Mouse (Mus musculus): ENCODE results near the gene Ank2. TPM values are rescaled to one million over a fixed set of nuclear protein-coding genes. Genes with fewer than 3 reads are reported as not detected.

Gene Ank2
- total RNA-seq, 2 experiments from 2014 or later: 730 to 767 TPM

DNA sequence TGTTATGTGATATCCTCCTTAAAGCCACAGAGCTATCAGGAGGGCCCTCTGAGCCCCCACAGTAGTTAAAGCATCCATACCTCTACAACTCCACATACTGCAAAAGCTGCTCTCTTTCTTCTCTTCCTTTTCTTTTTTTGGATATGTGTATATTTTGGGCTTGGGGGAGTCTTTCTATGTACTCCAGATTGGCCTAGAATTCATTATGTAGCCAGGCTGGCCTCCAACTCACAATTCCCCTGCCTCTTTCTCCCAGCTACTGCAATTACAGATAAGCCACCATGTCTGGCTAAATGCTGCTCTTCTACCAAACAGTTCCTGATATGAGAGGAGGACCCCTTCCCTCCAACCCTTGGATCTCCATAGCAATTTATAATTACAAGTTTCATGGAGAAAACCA is 250.5 kb downstream of the Ank2 start:
- H3K27ac ChIP-seq: no peak overlapping the region
- H3K4me3 ChIP-seq: no peak overlapping the region
- TF ChIP-seq CTCF (conservative IDR thresholded peaks at IDR 0.05): no peak
- DNase-seq (ENCODE audit: low spot score in 2 of 2): no peak

DNA sequence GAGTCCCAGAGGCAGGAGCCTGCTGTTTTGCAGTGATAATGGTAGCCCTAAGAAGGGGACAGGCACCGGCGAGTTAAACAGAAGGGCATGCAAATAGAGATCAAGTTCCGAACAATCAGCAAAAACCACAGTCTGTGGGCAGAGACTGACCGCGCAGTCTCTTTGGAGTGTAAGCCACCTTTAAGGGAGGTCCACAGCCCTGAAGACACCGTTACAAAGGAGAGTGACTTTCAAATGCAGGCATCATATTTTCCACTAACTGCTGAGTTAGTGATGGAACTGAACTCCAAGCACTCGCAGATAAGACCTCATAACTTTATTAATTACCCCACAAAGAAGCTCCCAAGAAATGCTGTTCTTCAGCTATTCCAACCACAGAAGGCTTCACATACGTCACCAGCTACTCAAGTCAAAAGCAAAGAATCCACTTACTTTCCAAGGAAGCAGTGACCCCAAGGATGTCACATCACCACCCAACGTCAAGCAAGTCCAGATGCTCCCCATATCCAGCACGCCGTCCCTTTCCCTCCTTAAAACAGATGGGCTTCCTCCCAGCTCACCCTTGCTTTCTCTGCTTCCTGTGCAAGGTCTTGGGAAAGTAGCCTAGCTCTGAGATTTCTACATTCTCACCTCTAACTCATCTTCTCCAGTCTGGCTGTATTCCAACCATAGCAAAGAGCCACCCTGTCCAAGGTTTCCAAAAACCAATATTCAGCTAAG is 252.0 kb downstream of the Ank2 start:
- no peak for DNase-seq (ENCODE audit: low spot score in 2 of 2)
- TF ChIP-seq CTCF (conservative IDR thresholded peaks at IDR 0.05): no peak
- H3K27ac ChIP-seq: no peak overlapping the region

DNA sequence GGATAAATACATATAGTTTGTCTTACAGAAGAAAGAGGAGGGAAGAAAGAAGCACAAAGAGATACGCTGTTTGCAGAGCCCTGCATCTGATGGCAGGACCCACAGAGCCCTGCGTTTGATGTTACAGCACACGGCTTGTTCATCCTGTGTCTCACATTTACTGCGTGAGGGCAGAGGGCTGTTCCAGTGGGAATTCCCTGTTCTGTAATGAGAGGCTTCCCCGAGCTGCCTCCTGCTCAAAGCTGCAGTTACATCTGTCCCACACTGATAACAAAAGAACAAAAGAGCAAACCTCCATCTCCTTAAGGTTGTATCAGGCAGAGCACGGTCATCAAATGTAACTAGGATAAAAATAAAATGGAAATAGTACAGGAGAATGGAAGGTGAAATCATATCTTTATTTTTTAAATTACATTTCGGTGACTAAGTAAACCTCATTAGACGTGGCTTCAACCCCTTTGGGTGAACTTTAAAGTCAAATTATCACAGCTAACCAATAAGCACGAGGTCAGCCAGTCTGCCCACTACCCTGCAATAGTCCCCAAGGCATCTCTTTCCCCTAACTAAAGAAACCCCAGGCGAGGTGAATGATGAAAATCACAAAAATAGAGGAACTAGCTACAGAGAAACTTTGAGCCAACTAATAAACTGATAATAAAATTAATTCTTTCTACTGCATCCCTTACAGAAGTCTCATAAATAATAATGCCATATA is 255.1 kb downstream of the Ank2 start:
- Histone ChIP-seq H3K27ac (no peak overlapping the region), H3K4me3 (no peak overlapping the region)
- TF ChIP-seq CTCF (conservative IDR thresholded peaks at IDR 0.05): no peak
- no peak for DNase-seq (ENCODE audit: low spot score in 2 of 2)

More for the DNA sequence above, 252.0 kb downstream of the Ank2 start:
- no peak overlapping the region for H3K4me3 ChIP-seq

DNA sequence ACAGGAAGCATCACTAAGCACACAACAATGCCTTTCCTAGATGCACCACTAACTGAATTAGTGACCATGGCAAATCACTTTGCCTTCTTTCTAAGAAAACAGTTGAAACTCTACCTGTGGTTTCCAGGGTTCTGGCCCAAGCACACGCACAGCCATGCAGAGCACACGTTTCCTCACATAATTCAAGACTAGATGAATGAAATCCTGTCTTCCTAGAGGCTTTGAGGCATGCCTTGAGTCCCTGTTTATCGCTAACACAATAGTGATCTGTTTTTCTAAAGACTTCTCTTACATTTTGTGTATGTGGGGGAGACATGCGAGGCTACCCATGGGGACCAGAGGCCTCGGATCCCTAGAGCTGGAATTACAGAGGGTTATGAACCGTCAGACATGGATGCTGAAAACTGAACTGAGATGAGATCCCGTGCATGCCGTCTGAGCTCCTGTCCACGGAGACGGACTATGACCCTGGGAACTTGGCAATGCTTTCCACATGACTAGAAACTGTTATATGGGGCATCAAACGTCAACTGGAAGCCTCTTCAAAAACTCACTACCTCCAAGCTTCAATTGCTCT is 256.8 kb downstream of the Ank2 start:
- no peak for DNase-seq (ENCODE audit: low spot score in 2 of 2)
- TF ChIP-seq CTCF (conservative IDR thresholded peaks at IDR 0.05): no peak
- Histone ChIP-seq H3K27ac (no peak overlapping the region), H3K4me3 (no peak overlapping the region)

DNA sequence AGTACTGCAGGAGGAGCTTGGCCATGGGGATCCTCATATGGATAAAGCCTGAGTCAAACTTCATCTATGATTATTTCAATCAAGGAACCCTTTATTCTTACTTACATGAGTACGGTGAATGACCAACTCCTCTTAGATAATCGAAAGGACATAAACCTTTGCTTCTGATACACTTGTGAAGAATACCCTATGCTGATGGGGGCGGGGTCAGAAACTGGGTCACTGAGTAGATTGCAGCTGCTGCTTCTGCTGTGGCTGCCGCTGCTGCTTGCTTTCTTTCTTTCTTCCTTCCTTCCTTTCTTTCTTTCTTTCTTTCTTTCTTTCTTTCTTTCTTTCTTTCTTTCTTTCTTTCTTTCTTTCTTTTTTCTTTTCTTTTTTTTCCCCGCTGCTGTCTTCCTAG is 263.9 kb downstream of the Ank2 start:
- Histone ChIP-seq H3K27ac (no peak overlapping the region), H3K4me3 (no peak overlapping the region)
- TF ChIP-seq CTCF (conservative IDR thresholded peaks at IDR 0.05): no peak
- DNase-seq (ENCODE audit: low spot score in 2 of 2): no peak

DNA sequence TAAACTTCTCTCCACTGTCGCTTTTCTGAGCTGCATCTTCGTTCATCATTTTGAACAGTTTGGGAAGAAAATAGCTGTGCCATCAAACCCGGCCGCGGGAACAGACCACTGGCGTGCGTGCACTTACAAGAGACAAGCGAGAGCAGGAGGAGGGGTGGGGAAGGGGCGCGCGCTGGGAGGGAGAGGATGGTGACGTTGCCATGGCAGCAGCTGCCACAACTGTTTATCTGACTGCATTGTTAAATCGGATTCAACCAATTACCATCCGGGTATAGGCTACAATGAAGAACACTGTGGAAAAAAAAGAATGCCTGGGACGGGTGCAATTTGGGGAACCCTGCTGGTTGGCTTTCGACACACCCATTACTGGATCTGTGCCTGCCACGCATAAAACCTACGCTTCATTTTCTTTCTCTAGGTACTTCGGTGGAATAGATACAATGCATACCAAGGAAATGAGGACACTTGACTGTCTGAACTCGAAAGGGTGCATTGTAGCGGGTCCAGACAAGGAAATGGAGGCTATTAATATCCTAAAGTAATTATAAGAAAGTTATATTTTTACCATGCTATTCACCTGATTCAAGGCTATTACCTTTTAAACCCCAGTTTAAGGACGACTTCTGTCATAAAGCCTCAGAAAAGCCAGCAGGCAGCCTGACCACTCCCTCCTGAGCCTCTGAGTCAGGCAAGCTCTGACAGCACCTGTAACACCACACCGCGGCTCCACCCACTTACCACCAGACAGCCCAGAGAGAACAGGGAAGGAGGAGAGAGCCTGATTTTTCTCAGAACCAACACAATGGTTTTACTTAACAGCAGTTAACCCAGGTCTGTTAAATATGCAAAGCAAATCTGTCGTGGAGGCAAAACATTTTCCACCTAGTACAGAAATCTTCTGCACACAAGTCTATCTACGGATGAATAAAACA is 273.1 kb downstream of the Ank2 start:
- TF ChIP-seq CTCF (conservative IDR thresholded peaks at IDR 0.05): peak; percentile 19; the same call in 1 of the 2 replicates
- peak; percentile 53 to 58 for DNase-seq (ENCODE audit: low spot score in 2 of 2)
- peak overlapping the region; percentile 77 for H3K27ac ChIP-seq
- H3K4me3 ChIP-seq: peak overlapping the region; percentile 55

DNA sequence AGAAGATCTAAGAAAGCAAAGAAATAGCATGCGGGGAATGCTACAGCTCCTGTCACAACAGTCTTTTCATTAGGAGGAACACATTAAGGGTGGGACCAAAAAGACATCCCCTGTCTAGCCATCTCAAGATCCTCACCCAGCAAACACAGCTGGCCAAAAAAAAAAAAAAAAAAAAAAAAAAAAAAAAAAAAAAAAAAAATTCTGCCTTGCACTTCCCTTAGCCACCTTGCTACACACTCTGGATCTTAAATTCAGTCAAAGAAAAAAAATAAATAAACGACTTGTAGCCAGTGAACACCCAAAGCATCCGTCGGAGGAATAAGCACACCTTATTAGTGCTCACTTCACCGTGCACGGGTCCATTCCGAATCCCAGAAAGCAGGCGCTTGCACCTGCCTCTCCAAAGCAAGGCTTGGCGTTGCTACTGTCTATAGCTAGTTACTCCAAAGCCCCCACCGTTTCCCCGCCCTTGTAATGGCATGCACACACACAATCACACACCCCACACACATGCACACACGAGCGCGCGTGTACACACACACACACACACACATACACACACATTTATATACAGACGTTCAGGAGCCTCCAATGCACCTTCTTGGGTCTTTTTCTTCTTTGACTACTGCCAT is 273.9 kb downstream of the Ank2 start:
- Histone ChIP-seq H3K4me3 (peak overlapping the region; percentile 55), H3K27ac (peak overlapping the region; percentile 77)
- no peak for TF ChIP-seq CTCF (conservative IDR thresholded peaks at IDR 0.05)
- DNase-seq (ENCODE audit: low spot score in 2 of 2): peak in 1 of 2 experiments; percentile 24

DNA sequence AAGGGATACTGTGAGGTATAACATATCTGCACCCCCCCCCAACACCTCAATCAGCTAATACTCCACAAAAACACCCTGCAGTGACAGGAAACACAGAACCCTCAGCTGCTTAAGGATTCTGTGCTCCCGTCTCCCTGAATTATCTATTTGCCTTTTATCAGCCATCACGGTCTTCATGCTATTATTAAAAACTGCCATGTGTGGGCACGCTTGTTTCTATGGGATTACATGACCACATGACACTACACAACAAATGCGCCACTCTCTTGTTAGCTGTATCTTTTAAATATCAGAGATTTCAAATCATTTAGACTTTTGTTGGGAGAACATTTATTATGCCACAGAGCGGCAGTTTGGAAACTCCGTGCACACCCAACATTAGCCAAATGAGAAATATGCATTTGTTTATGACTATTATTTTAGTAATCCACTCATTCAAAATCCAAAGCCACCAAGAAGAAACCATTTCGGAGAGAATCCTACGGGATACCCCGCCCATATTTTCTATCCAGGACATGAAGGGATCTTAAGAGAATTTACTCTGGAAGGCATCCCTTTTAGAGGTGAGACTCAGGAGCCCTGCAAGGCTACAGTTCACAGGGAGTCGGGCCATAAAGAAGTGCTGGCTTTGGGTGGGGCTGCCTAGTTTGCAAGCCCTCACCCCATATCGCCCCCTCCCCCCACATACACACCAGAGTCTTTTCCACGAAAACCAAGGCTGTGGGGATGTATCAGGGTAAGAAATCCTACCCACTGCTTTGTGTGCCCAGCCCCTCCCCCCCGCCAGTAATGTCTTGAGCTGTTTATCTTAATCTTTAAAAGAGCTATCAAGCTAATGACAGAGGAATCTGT is 274.6 kb downstream of the Ank2 start:
- H3K27ac ChIP-seq: peak overlapping the region; percentile 77
- H3K4me3 ChIP-seq: peak overlapping the region; percentile 55
- no peak for DNase-seq (ENCODE audit: low spot score in 2 of 2)
- TF ChIP-seq CTCF (conservative IDR thresholded peaks at IDR 0.05): no peak

DNA sequence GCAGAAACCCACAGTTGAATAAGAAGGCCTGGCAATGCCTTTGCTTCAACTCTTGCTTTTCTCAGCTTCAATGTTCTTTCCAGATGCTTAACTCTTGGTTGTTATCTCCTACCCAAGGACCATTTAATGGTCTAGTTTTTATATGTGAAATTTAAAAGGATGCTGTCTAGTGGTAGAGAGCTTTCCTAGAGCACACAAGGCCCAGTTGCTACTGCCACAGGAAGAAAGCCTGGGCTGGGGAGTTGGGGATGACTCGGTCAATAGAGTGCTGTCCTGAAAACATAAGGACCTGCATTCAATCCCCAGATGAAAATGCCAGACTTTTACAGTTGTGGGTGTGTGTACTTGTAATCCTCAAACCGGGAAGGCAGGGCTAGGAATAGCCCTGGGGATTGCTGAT is 277.1 kb downstream of the Ank2 start:
- peak; percentile 50 for TF ChIP-seq CTCF (conservative IDR thresholded peaks at IDR 0.05)
- no peak for DNase-seq (ENCODE audit: low spot score in 2 of 2)
- Histone ChIP-seq H3K4me3 (no peak overlapping the region), H3K27ac (no peak overlapping the region)

DNA sequence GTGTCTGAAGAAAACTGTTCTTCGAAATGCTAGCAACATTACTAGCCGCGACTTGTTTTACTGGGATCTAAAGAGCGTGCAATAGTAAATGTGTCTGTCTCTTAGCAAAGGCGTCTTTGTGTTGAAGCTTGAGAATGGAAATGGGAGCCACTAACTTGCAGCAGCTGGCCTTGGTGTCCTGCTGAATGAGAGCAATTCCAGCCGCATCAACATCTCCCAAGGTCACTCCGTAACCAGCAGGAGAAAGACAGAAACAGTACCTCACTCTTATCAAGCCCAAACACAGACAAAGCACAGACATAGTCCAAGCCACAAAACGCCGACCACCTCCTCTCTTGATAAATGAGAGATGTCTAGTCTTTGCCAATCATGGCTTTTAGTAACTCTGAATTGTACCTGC is 278.3 kb downstream of the Ank2 start:
- no peak overlapping the region for H3K4me3 ChIP-seq
- H3K27ac ChIP-seq: 0 out of 2 replicates have a peak overlapping the region, but pooled peaks have one; percentile 3
- TF ChIP-seq CTCF (conservative IDR thresholded peaks at IDR 0.05): no peak
- DNase-seq (ENCODE audit: low spot score in 2 of 2): no peak

DNA sequence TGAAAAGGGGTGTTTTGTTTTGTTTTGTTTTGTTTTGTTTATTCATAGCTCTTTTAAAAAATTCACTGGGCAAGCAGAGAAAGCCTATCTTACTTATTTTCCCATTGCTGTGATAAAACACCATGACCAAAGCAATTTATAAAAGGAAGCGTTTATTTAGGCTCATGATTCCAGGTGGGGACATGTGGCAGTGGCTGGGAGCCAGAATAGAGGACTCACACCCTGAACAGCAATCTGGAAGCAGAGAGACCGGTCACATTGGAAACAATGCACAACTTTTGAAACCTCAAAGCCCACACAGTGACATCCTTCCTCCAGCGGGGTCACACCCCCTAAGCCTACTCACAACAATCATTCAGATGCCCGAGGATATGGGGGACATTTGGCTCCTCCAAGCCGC is 285.6 kb downstream of the Ank2 start:
- H3K27ac ChIP-seq: no peak overlapping the region
- DNase-seq (ENCODE audit: low spot score in 2 of 2): no peak
- TF ChIP-seq CTCF (conservative IDR thresholded peaks at IDR 0.05): no peak
- no peak overlapping the region for H3K4me3 ChIP-seq
